Mouse (Mus musculus): Measurements from ENCODE around the gene Gm10487. TPM values are rescaled to one million over a fixed set of nuclear protein-coding genes. Genes with fewer than 3 reads are reported as not detected.
"Not testable (repeated sequence)": the region's sequence is repeated elsewhere in the genome, so short reads cannot be mapped to it uniquely, and the experiment has no call there.

The Gm10487 gene
- not detected for total RNA-seq (2021)
- long read RNA-seq, experiment 1 = 0 reads
- long read RNA-seq, experiment 2 = 0 reads

GRCm38 (mm10) chrX:30843369-30843768 lies at the start of gene Gm10487:
Gene Gm10487 (minus strand): TSS chrX:30843469.
- DNase-seq; intact Hi-C loops (cut with DNase I): not testable (repeated sequence)
